Mouse (Mus musculus) kidney, adult 9 months (tissue): ENCODE data around the gene Chd2.

Source experiments
- DNase-seq: peaks from one replicate; pipeline ENCODE4 v3.0.0; 2022

Chd2 gene

DNA sequence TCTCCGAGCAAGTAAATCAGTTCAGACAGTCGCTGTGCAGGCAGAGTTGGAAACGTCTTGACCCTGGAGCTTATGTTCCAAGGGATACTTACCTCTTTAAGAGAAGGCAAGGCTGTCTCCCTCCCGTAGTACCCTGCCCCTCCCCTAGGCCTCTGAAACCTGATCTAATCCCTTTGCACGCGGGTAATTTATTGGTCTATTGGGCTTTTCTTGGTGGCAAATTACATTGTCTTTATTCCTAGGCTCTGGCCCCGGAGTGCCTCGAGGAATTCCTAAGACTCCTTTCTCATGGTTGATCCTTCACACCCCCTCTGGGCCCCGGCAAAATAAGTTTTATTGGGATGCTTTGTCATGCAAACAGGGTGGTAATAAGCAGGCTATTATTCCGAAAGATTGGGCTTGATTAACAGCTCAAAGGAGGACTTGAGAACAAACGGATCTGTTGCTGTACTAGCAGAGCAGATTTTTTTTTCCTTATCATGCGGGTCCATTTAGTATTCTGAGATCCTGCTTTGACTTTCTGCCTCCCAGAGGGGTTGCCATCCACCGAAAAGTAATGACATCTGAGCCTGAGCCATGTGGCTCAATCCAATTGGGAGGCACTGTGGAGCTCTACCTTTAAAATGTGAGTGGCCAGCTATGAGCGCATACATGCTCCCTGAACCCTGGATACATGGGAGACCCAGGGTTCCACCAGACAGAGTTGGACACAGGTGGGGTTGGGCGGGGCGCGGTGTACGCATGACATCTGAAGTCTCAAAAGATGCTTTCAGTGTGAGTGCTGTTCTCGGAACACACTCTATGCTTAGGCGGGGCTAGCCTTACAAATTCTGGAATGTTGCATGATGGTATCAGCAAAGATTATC, 141.3 kb downstream of the Chd2 start:
- DNase-seq: no peak

DNA sequence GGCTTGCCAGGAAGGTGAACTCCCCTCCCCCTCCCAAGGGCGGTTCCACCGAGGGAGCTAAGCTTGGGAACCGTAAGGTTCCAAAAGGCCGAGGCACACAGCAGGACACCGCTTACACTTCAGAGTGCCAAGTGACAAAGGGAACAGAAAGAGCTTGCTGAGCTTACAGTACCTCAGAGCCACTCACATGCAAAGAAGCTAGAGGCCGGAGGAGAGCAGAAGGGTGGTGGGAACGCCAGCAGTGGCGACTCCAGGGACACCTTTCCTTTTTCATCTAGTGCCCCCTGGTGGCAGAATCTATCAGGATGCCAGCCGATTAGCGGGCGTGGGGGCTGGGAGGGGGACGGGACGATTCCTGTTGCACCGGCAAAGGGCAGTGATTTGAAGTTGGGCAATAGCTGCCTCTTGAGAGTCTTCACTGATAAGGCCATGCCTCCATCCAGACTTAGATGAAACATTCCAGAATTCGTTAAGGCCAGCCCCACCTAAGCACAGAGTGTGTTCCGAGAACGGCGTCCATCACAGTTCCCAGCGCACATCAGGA, 142.1 kb downstream of the Chd2 start:
- peak; percentile 68 for DNase-seq

DNA sequence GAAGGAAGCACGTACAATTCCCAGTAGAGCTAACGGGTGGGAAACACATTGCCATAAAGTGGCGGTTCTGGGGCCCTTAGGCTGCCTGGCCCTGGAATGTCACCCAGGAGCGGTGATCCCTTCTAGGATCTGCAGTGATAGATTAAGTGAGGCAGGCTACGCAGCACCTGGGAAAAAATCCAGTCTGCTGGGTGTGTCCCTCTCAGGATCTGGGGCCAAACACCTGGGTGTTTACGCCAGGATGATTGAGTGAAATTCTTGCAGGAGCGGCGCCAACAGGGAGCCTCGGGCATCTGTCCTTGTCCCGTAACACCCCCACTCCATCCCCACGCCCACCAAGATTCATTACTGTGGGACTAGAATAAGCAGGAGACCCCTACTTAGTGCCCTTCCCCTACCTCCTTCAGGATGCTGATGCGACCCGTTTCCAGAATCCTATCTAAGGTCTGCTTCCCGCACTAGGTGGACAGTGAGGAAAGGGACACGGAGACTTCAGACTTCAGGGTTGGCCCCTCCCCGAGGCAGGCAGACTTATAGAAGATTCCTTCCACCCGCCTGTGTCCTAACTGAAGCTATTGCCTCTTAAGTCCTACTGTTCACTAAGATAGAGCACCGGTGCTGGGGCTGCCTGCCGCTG, 142.7 kb downstream of the Chd2 start:
- DNase-seq: no peak

DNA sequence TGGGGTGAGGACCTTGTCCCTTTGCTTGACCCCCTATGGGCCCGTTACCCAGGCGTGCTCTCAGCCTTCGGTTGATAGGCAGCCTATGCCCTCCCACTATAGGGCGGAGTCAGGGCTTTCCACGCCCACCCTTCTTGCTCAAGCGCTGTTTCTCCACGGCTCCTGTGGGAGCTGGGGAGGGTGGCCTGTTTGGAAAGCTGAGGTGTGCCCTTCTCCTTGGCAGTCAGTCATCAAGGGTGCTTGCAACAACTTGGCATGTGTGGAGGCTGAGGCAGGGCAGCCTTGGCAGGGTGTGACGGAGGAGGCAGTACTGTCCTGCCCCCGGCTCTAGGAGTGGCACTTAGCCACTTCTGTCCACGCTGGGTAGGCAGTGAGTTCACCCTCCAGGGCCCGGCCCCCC, 143.3 kb downstream of the Chd2 start:
- DNase-seq: peak; percentile 72

DNA sequence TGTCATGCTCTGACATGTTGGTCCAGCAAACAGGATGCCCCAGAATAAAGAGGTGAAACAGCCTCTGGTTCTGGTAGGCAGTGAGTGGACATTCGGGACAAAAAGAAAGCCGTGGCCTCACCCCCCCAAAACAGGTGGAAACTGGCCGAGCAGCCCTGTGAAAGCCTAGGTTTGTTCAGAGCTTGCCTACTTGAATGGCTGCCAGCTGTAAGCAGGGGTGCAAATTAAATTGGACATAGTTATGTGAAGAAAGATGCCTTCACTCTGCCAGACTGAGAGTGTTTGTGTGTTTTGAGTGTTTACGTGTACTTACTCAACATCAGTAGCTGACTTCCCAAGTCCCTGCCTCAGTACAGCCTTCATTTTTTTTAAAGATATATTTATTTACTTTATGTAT, 147.6 kb downstream of the Chd2 start:
- no peak for DNase-seq

DNA sequence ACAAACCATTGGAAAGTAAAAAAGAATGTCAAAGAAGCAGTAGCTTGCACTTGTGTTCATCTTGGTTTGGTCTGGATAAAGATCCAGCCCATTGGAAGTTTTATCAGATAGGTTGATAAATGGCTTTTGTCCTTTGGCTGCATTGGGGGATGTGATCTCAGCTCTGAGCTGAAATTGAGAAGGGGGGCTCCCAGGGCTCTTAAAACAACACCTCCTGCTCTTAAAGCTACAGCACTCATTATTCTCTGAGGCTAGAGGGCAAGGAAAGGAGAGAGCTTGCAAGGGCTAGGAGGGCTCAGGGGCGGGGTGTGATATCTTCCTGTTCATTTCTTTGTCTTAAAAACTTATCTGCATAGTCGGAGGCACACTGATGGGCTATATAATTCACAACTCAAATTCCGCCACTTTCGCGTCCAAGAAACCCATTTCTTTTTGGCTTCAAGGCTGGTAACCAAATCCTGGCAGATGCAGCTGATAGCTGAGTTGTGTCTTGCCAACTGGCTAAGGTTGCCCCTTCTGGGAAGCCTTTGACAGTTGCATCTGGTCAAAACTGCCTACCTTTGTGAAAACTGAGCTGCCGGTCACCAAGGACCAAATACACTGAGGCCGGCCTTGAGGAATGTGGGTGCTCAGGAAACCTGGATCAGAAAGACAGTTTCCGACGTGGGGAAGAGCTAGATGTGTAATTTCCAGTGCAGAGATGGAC, 148.2 kb downstream of the Chd2 start:
- no peak for DNase-seq

DNA sequence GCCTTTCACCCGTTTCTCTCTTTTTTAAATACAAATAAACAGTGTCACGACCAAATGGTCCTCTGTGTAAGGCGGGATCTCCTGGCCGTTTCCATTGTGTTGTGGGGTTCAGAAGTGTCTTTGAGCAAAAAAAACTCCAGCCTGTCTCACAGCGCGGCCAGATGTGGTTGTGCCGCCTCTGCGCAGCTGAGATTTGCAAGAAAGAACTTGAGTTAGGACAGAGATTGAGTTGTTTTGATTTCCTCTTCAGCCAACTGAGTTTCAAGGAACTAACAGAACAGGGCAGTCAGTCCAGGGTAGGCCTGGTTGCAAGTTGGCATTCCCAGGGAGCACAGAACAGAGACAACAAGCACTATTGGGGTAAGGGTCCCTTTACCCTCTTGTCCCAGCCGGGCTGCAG, 149.3 kb downstream of the Chd2 start:
- DNase-seq: no peak

GRCm38 (mm10) chr7:73391518-73392321, 149.9 kb downstream of the Chd2 start:
- no peak for DNase-seq

GRCm38 (mm10) chr7:73391002-73391517, 150.6 kb downstream of the Chd2 start:
- DNase-seq: peak; percentile 89

DNA sequence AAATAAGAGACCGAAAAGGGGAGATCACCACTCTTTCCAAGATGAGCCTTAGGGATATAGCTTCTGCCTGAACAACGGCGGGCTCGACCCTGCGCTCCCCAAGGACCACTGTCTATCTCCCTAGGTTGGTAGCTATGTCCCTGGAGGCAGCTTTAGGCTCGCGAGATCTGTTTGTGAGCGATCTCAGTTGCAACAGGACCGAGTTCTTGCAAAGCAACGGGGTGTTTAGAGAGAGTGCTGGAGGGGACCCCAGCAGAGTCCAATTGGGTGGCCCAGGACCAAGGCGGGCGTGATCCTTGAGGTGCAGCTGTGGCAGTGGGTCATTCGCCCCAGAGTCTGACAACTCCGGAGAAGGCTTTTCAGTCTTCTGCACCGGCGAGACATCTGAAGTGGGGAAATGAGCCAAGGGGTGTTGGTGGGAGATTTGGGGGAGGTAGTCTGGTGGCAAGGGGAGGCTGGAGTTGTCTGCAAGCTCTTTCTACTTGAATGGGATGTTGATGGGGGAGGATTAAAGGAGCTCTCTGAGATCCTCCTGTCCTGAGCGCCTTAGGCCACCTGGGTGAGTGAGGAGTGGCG, 151.1 kb downstream of the Chd2 start:
- no peak for DNase-seq

- no peak for DNase-seq
These were observed 151.7 kb downstream of the Chd2 start for GRCm38 (mm10) chr7:73389871-73390294.

- no peak for DNase-seq
These were observed 152.2 kb downstream of the Chd2 start for GRCm38 (mm10) chr7:73389419-73389818.

DNA sequence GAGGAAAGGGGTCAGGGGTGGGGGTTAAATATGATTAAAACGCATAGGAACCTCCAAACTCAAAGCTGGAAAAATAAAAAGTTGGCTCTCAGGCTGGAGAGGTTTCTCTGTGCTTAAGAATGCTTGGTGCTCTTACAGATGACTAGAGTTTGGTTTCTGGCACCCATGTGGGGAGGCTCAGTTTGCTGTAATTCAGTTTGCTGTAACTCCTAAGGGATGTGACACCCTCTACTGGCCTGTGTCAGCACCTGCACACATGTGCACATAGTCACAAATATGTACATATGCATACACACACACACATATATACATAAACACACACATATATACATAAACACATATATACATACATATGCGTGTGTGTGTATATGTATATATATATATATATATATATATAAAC, 152.8 kb downstream of the Chd2 start:
- no peak for DNase-seq

- DNase-seq: no peak
These were observed 158.8 kb downstream of the Chd2 start for GRCm38 (mm10) chr7:73382843-73383242.

- DNase-seq: no peak
These were observed 163.6 kb downstream of the Chd2 start for GRCm38 (mm10) chr7:73378034-73378433.

DNA sequence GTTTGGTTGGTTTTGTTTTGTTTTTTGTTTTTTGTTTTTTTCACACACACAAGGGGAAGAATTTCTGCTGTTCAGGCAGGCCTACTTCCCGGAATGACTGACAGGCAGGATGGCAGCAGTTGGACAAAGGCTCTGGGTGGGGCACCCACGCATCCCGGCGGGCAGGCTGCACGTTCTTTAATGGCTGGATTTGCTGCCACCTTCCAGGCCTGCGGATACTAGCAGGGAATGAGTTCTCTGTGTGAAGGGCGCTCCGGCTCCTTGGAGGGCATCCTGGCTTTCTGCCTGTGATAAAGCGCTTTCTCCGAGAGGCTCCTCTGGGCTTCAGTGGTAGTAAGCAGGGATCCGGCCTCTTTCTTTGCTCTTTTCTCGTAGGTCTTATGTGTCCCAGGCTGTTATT, 164.3 kb downstream of the Chd2 start:
- DNase-seq: no peak
